Mouse (Mus musculus) CH12.LX (cell line): ENCODE data around the gene Serinc5. TPM values are rescaled to one million over a fixed set of nuclear protein-coding genes. Genes with fewer than 3 reads are reported as not detected.

Experiments used
- DNase-seq: peaks from one replicate; pipeline ENCODE4 v3.0.0-alpha.2; 2013; ENCODE audit errors: extremely low read depth
- H3K27ac ChIP-seq: 2 replicates; pipeline ENCODE4 v1.5.1; 2012; ENCODE audit warnings: low read depth, mild to moderate bottlenecking, control low read depth, moderate library complexity; ENCODE audit not compliant: insufficient read depth
- H3K27me3 ChIP-seq: replicated peaks from 2 replicates; pipeline ENCODE3; 2012; ENCODE audit warnings: inconsistent platforms
- H3K36me3 ChIP-seq, 2 experiments: replicated peaks in 1 of 2; 2 replicates each; pipeline versions ENCODE3 to v1.6.1; 2012; ENCODE audit warnings: inconsistent platforms in 1 of 2, low read length in 1 of 2, mild to moderate bottlenecking in 1 of 2, mixed read lengths in 1 of 2, moderate library complexity in 1 of 2; ENCODE audit not compliant: control insufficient read depth in 1 of 2, insufficient read depth in 1 of 2
- H3K4me1 ChIP-seq, 2 experiments: 2 replicates each; pipeline ENCODE4 v1.6.1; 2012; ENCODE audit warnings: inconsistent platforms in 1 of 2, moderate library complexity in 1 of 2; ENCODE audit not compliant: insufficient read depth in 2 of 2, control insufficient read depth in 1 of 2
- H3K4me2 ChIP-seq: 2 replicates; pipeline ENCODE4 v1.6.1; 2012; ENCODE audit warnings: low read depth, mild to moderate bottlenecking, control low read depth; ENCODE audit not compliant: poor library complexity, insufficient read depth, severe bottlenecking
- H3K4me3 ChIP-seq, 3 experiments: fragments of 150-350 bp in 1 of 3; sonication (generic) in 1 of 3; replicated peaks in 1 of 3; 2 replicates each; pipeline versions ENCODE3 to v1.5.1; 2011 to 2012; ENCODE audit warnings: low read depth in 2 of 3, low read length in 2 of 3, mild to moderate bottlenecking in 2 of 3, moderate library complexity in 2 of 3, control low read depth in 1 of 3, improper control_type of control experiment in 1 of 3, inconsistent platforms in 1 of 3, mixed read lengths in 1 of 3; ENCODE audit not compliant: poor library complexity in 1 of 3
- H3K79me2 ChIP-seq: replicated peaks from 2 replicates; pipeline ENCODE4 v1.6.1; 2012; ENCODE audit warnings: mild to moderate bottlenecking, moderate library complexity; ENCODE audit not compliant: control insufficient read depth, poor library complexity, insufficient read depth, severe bottlenecking; ENCODE audit errors: extremely low read depth
- H3K9ac ChIP-seq: 2 replicates; pipeline ENCODE4 v1.6.1; 2012; ENCODE audit warnings: low read depth, mild to moderate bottlenecking, control low read depth, moderate library complexity; ENCODE audit not compliant: insufficient read depth
- H3K9me3 ChIP-seq: replicated peaks from 2 replicates; pipeline ENCODE3; 2012; ENCODE audit warnings: low read length, inconsistent platforms, mixed read lengths
- BHLHE40 ChIP-seq: IDR thresholded peaks from 2 replicates; pipeline ENCODE4 v1.6.1; 2011; ENCODE audit warnings: mild to moderate bottlenecking, low read depth, low read length, improper control_type of control experiment
- CHD2 ChIP-seq: IDR thresholded peaks from 2 replicates; pipeline ENCODE4 v1.6.1; 2011; ENCODE audit warnings: low read length, improper control_type of control experiment
- ELF1 ChIP-seq: IDR thresholded peaks from 2 replicates; pipeline ENCODE4 v1.6.1; 2014; ENCODE audit warnings: low read depth, mild to moderate bottlenecking, inconsistent platforms, low read length, improper control_type of control experiment
- EP300 ChIP-seq: IDR thresholded peaks from 2 replicates; pipeline ENCODE4 v1.6.1; 2011; ENCODE audit warnings: low read length, improper control_type of control experiment
- ETS1 ChIP-seq: conservative IDR thresholded peaks from 2 replicates; pipeline ENCODE4 v1.6.1; 2012; ENCODE audit warnings: low read depth, mild to moderate bottlenecking, inconsistent platforms, low read length, improper control_type of control experiment, moderate library complexity
- GABPA ChIP-seq: IDR thresholded peaks from 2 replicates; pipeline ENCODE4 v1.6.1; 2012; ENCODE audit warnings: low read depth, low read length, improper control_type of control experiment, inconsistent platforms; ENCODE audit not compliant: insufficient replicate concordance
- IRF4 ChIP-seq: IDR thresholded peaks from 2 replicates; pipeline ENCODE4 v1.6.1; 2014; ENCODE audit warnings: low read depth, mild to moderate bottlenecking, inconsistent platforms, low read length, improper control_type of control experiment
- JUN ChIP-seq: IDR thresholded peaks from 2 replicates; pipeline ENCODE4 v1.6.1; 2011; ENCODE audit warnings: low read depth, mild to moderate bottlenecking, low read length, improper control_type of control experiment, moderate library complexity; ENCODE audit not compliant: insufficient read depth
- JUND ChIP-seq: conservative IDR thresholded peaks from 2 replicates; pipeline ENCODE4 v1.6.1; 2011; ENCODE audit warnings: low read depth, low read length, improper control_type of control experiment
- MAX ChIP-seq: IDR thresholded peaks from 2 replicates; pipeline ENCODE4 v1.6.1; 2011; ENCODE audit warnings: low read length, improper control_type of control experiment
- MEF2A ChIP-seq: IDR thresholded peaks from 2 replicates; pipeline ENCODE4 v1.6.1; 2014; ENCODE audit warnings: low read depth, mild to moderate bottlenecking, inconsistent platforms, low read length, improper control_type of control experiment, borderline replicate concordance
- MXI1 ChIP-seq: IDR thresholded peaks from 2 replicates; pipeline ENCODE4 v1.6.1; 2011; ENCODE audit warnings: mild to moderate bottlenecking, low read depth, low read length, improper control_type of control experiment
- MYC ChIP-seq: IDR thresholded peaks from 2 replicates; pipeline ENCODE4 v1.6.1; 2011; ENCODE audit warnings: low read depth, mild to moderate bottlenecking, improper control_type of control experiment, low read length
- NELFE ChIP-seq: IDR thresholded peaks from 2 replicates; pipeline ENCODE4 v1.6.1; 2011; ENCODE audit warnings: low read depth, low read length, improper control_type of control experiment
- NRF1 ChIP-seq: IDR thresholded peaks from 2 replicates; pipeline ENCODE4 v1.6.1; 2014; ENCODE audit warnings: low read depth, mild to moderate bottlenecking, inconsistent platforms, low read length, improper control_type of control experiment, moderate library complexity
- RAD21 ChIP-seq: IDR thresholded peaks from 2 replicates; pipeline ENCODE4 v1.6.1; 2011; ENCODE audit warnings: low read depth, mild to moderate bottlenecking, low read length, improper control_type of control experiment, moderate library complexity
- TCF12 ChIP-seq: IDR thresholded peaks from 2 replicates; pipeline ENCODE4 v1.6.1; 2014; ENCODE audit warnings: low read depth, mild to moderate bottlenecking, inconsistent platforms, low read length, improper control_type of control experiment
- UBTF ChIP-seq: IDR thresholded peaks from 2 replicates; pipeline ENCODE4 v1.6.1; 2012; ENCODE audit warnings: low read depth, mild to moderate bottlenecking, inconsistent platforms, low read length, improper control_type of control experiment, moderate library complexity
- USF2 ChIP-seq: conservative IDR thresholded peaks from 2 replicates; pipeline ENCODE4 v1.6.1; 2011; ENCODE audit warnings: low read depth, low read length, improper control_type of control experiment
- ZKSCAN1 ChIP-seq: IDR thresholded peaks from 2 replicates; pipeline ENCODE4 v1.6.1; 2012; ENCODE audit warnings: low read depth, inconsistent platforms, low read length, improper control_type of control experiment, borderline replicate concordance
- ZNF384 ChIP-seq: IDR thresholded peaks from 2 replicates; pipeline ENCODE4 v1.6.1; 2012; ENCODE audit warnings: low read depth, low read length, improper control_type of control experiment, inconsistent platforms
- dilution Hi-C: fragments of 300-500 bp; cut with MboI; formaldehyde crosslinking; loops from 2 replicates; pipeline ENCODE4 v1.14.3; 2020; ENCODE audit warnings: low sequenced_read_pairs; ENCODE audit not compliant: extremely low pct_unique_long_range_greater_than_20kb, extremely low pct_ligation_motif_present
- in situ Hi-C: fragments of 300-500 bp; cut with MboI; formaldehyde crosslinking; loops from 3 replicates; pipeline ENCODE4 v1.14.3; 2019; ENCODE audit warnings: low sequenced_read_pairs, low pct_ligation_motif_present, low pct_unique_long_range_greater_than_20kb, mixed read lengths
- polyA plus RNA-seq: library from polyadenylated mRNA; unstranded; fragments of >175 nt; gene quantifications from 2 replicates; pipeline ENCODE4 v1.2.1, GENCODE M21; 2012; ENCODE audit warnings: low read depth; ENCODE audit not compliant: insufficient read length
- total RNA-seq, 2 experiments: library from RNA; depleted of rRNA; stranded (reverse); fragments of 300-350 nt in 1 of 2; fragments of >200 nt in 1 of 2; gene quantifications; 2 replicates each; pipeline ENCODE4 v1.2.3; 2012 to 2014

The Serinc5 gene
- total and polyA plus RNA-seq, 3 experiments: 1.9 to 5.2 (median 4.3) TPM

DNA sequence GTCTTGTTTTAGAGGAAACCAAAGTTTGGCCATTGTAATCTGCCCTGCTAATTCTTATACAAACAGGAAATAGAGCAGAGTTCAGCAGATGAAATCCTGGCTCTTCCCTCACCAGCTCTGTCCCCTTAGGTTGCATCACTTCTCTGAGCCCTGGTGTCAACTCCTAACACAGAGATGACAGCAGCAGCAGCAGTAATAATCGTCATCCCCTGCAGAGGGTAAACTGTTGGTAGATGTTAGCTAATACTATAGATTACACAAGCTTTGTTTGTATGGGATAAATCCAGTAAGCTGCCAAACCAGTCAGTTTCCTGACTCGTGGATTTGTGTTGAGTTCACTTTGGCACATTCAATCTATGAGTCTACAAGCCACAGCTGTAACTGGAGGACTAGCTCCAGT, 40.1 kb downstream of the Serinc5 start:
- no peak for DNase-seq
- Histone ChIP-seq H3K27ac (no peak overlapping the region), H3K27me3 (no peaks in the 10 kb centered on the region), H3K4me2 (no peak overlapping the region), H3K79me2 (no peaks in the 10 kb centered on the region), H3K4me3 (no peak overlapping the region)
- TF ChIP-seq TCF12: no peak
- no peak for TF ChIP-seq JUND
- no peak for TF ChIP-seq ZKSCAN1
- TF ChIP-seq NELFE: no peak
- no peak for TF ChIP-seq UBTF
- TF ChIP-seq RAD21: no peak
- no peak for TF ChIP-seq MXI1
- TF ChIP-seq MAX: no peak
- TF ChIP-seq CHD2: no peak
- TF ChIP-seq GABPA: no peak
- TF ChIP-seq BHLHE40: no peak
- no peak for TF ChIP-seq JUN
- TF ChIP-seq ZNF384: no peak
- no peak for TF ChIP-seq IRF4
- no peak for TF ChIP-seq NRF1
- TF ChIP-seq MEF2A: no peak
- TF ChIP-seq ETS1: no peak
- TF ChIP-seq ELF1: no peak
- no peak for TF ChIP-seq USF2
- TF ChIP-seq EP300: no peak
- TF ChIP-seq, all 38 proteins: peak for 0
- Histone ChIP-seq H3K9ac (no peak overlapping the region), H3K36me3 (no peaks in the 10 kb centered on the region), H3K4me1 (no peaks in the 10 kb centered on the region), H3K9me3 (no peaks in the 10 kb centered on the region)
- in situ Hi-C loops: no loop called here
- dilution Hi-C loops: no loop called here

DNA sequence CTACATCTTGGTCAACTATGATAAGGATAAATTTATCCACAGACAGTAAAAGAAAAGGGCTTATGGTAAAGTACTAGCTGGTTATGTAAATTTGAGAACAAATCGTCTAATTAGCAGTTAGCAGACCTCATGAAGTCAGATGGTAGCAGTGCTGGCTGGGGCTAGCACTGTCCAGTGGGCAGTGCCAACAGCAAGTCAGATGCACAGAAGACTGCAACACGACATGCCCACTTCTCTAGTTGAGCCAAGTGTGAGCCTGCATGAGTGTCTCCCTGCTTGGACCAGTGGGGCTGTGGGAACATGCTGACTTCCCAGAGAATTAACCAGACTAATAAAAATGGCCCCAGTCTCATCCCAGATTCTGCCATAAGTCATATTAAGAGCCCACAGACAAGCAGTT, 41.6 kb downstream of the Serinc5 start:
- H3K4me3 ChIP-seq: no peak overlapping the region
- H3K9me3 ChIP-seq: no peaks in the 10 kb centered on the region
- no peak for DNase-seq
- no peak overlapping the region for H3K9ac ChIP-seq
- no peak for TF ChIP-seq MYC
- in situ Hi-C loops (no loop called here), dilution Hi-C loops (no loop called here)
- no peaks in the 10 kb centered on the region for H3K79me2 ChIP-seq
- H3K4me2 ChIP-seq: no peak overlapping the region
- H3K4me1 ChIP-seq: no peaks in the 10 kb centered on the region
- no peaks in the 10 kb centered on the region for H3K36me3 ChIP-seq
- H3K27me3 ChIP-seq: no peaks in the 10 kb centered on the region
- no peak overlapping the region for H3K27ac ChIP-seq
